Mouse (Mus musculus) midbrain, embryonic 15.5 days (tissue): Measurements from ENCODE around the gene Ppp5c. TPM values are rescaled to one million over a fixed set of nuclear protein-coding genes. Genes with fewer than 3 reads are reported as not detected.

Source experiments
- ATAC-seq: fragments of 200-750 bp; cut with Nextera tagmentation; replicated peaks from 2 replicates; pipeline ENCODE4 v1.8.0; 2017; ENCODE audit warnings: moderate TSS enrichment
- H3K27ac ChIP-seq: fragments of 300-500 bp; sonication (generic); 2 replicates; pipeline ENCODE4 v1.5.1; 2015; ENCODE audit warnings: mild to moderate bottlenecking, inconsistent platforms
- H3K27me3 ChIP-seq: fragments of 300-500 bp; sonication (generic); replicated peaks from 2 replicates; pipeline ENCODE4 v1.6.1; 2015; ENCODE audit warnings: inconsistent platforms
- H3K36me3 ChIP-seq: fragments of 300-500 bp; sonication (generic); replicated peaks from 2 replicates; pipeline ENCODE4 v1.6.1; 2015; ENCODE audit warnings: inconsistent platforms
- H3K4me1 ChIP-seq: fragments of 300-500 bp; sonication (generic); 2 replicates; pipeline ENCODE4 v1.6.1; 2015; ENCODE audit warnings: inconsistent platforms
- H3K4me2 ChIP-seq: fragments of 300-500 bp; sonication (generic); 2 replicates; pipeline ENCODE4 v1.6.1; 2015; ENCODE audit warnings: inconsistent platforms, mild to moderate bottlenecking, moderate library complexity
- H3K4me3 ChIP-seq: fragments of 300-500 bp; sonication (generic); 2 replicates; pipeline ENCODE4 v1.5.1; 2015; ENCODE audit warnings: mild to moderate bottlenecking, inconsistent platforms
- H3K9ac ChIP-seq: fragments of 300-500 bp; sonication (generic); 2 replicates; pipeline ENCODE4 v1.6.1; 2015; ENCODE audit warnings: mild to moderate bottlenecking, inconsistent platforms
- H3K9me3 ChIP-seq: fragments of 300-500 bp; sonication (generic); 2 replicates; pipeline ENCODE4 v1.6.1; 2016; ENCODE audit warnings: inconsistent platforms
- WGBS: fragments of 180-500 bp; shearing (Covaris S2); methylation state at CpG from one replicate; pipeline ENCODE4 v1.1.7; 2015; ENCODE audit warnings: mixed read lengths; 5-methylcytosine and 5-hydroxymethylcytosine counted together
- polyA plus RNA-seq: library from polyadenylated mRNA; unstranded; fragments of >200 nt; fragmentation: Nextera tagmentation; extraction: Ambion mirVana; gene quantifications from 2 replicates; pipeline ENCODE4 v1.2.1, GENCODE M21; 2015

Gene Ppp5c
- polyA plus RNA-seq, 1 experiment from 2014 or later, result 124 TPM

DNA sequence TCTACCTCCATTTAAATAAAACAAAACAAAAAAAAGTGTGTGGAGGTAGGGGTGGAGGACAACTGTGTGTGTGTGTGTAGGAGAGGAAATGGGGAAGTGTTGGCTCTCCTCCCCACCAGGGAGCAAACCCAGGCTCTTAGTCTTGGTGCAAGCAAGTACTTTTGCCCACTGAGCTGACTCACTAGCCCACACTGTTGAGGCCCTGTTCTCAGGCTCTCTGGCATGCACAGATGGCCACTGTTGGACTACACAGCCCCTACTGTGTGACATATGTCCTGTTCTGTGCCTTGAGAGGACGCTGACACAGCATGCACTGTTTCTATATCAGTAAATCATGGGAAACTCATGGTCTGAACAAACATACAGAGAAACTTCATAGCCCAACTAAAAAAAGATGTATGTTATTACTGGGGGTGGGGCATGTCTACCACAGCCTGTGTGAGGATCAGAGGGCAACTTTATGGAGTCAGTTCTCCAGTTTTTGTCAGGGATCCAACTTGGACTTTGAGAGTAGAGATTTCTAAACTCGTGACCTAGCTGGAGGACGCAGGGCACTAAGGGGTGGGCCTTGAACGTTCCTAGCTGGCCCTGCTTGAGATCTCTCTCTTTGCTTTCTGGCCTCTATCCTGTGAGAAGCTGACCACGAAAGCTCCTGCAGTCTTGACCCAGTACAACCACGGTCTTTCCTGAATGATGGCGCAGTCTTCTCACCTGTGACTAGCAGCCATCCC is 24.3 kb downstream of the Ppp5c start:
- Histone ChIP-seq H3K9ac (no peak overlapping the region), H3K27ac (no peak overlapping the region), H3K9me3 (no peaks in the 10 kb centered on the region), H3K4me2 (no peak overlapping the region), H3K27me3 (no peaks in the 10 kb centered on the region), H3K36me3 (peaks cover 32% of the 10 kb centered on the region), H3K4me3 (no peak overlapping the region), H3K4me1 (peaks cover 7% of the 10 kb centered on the region)
- ATAC-seq, result no peak
- WGBS, result 85% methylated on average over 7 of the region's 7 CpGs

DNA sequence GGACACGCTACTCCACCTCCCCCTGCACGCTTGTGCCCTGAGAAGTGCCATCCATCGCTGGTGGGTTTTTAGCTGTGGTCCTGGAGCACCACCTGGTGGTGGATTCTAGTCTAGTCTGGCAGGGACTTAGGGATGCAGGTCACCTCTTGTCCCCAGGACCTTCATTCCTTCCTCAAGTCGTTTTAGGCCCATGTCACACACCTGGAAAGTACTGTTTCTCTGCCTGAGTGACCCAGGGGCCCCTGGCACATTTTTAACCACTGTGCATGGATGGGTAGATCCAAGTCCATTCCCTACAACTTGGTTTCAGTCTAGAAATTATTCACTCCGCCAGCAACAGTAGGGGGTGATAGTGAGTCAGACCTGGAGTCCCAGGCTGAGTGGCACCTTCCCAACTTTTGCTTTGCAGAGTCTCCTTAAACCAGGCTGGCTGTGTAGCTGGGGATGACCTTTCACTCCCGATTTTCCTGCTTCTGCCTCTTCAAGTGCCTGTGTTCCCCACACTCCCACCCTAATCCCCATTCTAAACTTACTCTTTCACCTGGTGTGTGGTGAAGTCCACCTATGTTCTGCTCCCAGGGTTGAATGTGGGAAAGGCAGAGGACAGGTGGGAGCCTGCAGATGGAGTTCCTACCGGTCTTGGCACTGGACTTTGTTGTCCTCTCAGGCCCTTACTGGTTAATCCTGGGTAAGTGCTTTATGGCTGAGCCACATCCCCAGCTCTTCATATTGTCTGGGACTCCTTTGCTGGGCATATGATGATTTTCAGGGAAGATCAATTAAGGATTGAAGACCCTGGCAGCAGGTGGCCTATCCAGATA is 25.1 kb downstream of the Ppp5c start:
- peak; percentile 76 for ATAC-seq
- Histone ChIP-seq H3K4me1 (peaks cover 11% of the 10 kb centered on the region), H3K36me3 (peaks cover 23% of the 10 kb centered on the region), H3K27ac (no peak overlapping the region; the same call in 1 of the 2 replicates), H3K4me2 (no peak overlapping the region), H3K9ac (no peak overlapping the region), H3K4me3 (no peak overlapping the region), H3K27me3 (no peaks in the 10 kb centered on the region), H3K9me3 (no peaks in the 10 kb centered on the region)
- WGBS, result 10% methylated on average over 7 of the region's 7 CpGs

DNA sequence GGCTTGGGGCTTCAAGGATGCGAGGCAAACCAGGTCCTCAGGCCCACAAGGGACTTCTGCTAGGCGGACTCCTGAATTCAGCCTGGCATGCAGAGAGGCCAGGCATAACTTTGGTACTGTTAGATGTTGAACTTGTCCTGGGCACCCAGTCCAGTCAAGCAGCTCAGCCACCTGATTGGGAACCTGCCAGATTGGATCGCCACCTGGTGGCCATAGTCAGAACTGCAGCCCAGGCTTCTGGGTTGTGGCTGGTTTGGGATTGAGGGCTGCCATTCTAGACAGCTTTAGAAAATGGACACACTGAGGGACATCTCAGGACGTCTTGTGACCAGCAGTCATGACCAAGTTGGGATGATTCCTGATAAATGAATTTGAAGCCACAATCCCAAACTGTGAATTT is 28.1 kb downstream of the Ppp5c start:
- Histone ChIP-seq H3K36me3 (peaks cover 1% of the 10 kb centered on the region; the same call in 1 of the 2 replicates), H3K4me3 (no peak overlapping the region), H3K9me3 (no peaks in the 10 kb centered on the region), H3K27ac (no peak overlapping the region), H3K27me3 (no peaks in the 10 kb centered on the region), H3K4me2 (no peak overlapping the region), H3K4me1 (peaks cover 17% of the 10 kb centered on the region), H3K9ac (no peak overlapping the region)
- peak; percentile 10; the same call in 1 of the 2 replicates for ATAC-seq
- WGBS, result 19% methylated on average over 4 of the region's 4 CpGs

DNA sequence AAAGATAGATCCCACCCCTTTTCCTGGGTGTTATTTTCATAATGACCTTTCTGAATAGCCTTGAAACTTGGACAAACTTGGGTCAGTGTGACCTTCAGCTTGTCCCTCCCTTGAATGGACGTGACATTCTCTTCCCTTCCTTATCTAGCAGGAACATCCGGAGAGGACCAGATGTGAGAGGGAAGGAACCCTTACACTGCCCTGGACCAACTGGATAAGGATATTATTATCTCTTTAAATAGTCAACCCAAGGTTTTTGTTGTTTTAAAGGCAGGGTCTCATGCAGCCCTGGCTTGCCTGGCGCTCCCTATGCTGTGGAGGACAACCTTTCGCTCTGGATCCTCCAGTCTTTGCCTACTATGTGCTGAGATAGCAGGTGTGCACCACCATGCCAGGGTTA is 28.5 kb downstream of the Ppp5c start:
- no peak overlapping the region for H3K27ac ChIP-seq
- H3K9me3 ChIP-seq, result no peaks in the 10 kb centered on the region
- no peaks in the 10 kb centered on the region for H3K36me3 ChIP-seq
- peaks cover 21% of the 10 kb centered on the region for H3K4me1 ChIP-seq
- no peak overlapping the region for H3K4me2 ChIP-seq
- no peak for ATAC-seq
- no peaks in the 10 kb centered on the region for H3K27me3 ChIP-seq
- H3K4me3 ChIP-seq, result no peak overlapping the region
- 82% methylated on average over 4 of the region's 4 CpGs for WGBS
- H3K9ac ChIP-seq, result no peak overlapping the region

DNA sequence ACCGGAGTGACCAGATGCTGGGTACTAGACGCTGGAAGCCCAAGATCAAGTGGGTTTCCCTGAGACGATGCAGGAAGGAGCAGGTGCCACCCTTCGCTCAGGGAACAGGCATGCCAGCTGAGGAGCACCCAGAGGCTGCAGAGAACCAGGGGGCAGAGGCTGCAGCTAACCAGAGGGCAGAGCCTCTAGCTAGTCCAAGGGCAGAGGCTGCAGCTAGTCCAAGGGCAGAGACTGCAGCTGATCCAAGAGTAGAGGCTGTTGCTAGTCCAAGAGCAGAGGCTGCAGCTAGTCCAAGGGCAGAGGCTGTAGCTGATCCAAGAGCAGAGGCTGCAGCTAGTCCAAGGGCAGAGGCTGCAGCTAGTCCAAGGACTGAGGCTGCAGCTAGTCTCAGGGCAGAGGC is 32.4 kb downstream of the Ppp5c start:
- Histone ChIP-seq H3K4me3 (peak overlapping the region; percentile 29; the same call in 1 of the 2 replicates), H3K4me2 (peak overlapping the region; percentile 38), H3K9ac (no peak overlapping the region), H3K27me3 (no peaks in the 10 kb centered on the region), H3K4me1 (peaks cover 42% of the 10 kb centered on the region), H3K9me3 (no peaks in the 10 kb centered on the region), H3K27ac (no peak overlapping the region), H3K36me3 (no peaks in the 10 kb centered on the region)
- WGBS, result 88% methylated on average over 4 of the region's 4 CpGs
- no peak for ATAC-seq

DNA sequence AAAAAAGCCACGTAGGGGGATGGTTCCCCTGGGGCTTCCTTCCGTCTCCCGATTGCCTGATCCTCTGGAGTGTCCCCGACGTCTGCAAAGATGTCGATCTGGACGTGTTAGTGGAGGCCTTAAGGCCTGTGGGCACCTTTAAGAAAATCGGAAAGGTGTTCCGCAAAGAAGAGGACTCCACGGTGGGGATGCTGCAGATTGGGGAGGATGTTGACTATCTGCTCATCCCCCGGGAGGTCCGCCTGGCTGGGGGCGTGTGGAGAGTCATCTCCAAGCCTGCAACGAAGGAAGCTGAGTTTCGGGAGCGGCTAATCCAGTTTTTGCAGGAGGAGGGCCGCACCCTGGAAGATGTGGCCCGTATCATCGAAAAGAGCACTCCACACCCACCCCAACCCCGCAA is 33.3 kb downstream of the Ppp5c start:
- WGBS, result 11% methylated on average over 20 of the region's 20 CpGs
- H3K36me3 ChIP-seq, result no peaks in the 10 kb centered on the region
- H3K9me3 ChIP-seq, result no peaks in the 10 kb centered on the region
- H3K4me2 ChIP-seq, result peak overlapping the region; percentile 38
- peak overlapping the region; percentile 23; the same call in 1 of the 2 replicates for H3K27ac ChIP-seq
- peak overlapping the region; percentile 33; the same call in 1 of the 2 replicates for H3K9ac ChIP-seq
- H3K4me1 ChIP-seq, result peaks cover 47% of the 10 kb centered on the region
- ATAC-seq, result no peak
- H3K27me3 ChIP-seq, result no peaks in the 10 kb centered on the region
- H3K4me3 ChIP-seq, result peak overlapping the region; percentile 29

DNA sequence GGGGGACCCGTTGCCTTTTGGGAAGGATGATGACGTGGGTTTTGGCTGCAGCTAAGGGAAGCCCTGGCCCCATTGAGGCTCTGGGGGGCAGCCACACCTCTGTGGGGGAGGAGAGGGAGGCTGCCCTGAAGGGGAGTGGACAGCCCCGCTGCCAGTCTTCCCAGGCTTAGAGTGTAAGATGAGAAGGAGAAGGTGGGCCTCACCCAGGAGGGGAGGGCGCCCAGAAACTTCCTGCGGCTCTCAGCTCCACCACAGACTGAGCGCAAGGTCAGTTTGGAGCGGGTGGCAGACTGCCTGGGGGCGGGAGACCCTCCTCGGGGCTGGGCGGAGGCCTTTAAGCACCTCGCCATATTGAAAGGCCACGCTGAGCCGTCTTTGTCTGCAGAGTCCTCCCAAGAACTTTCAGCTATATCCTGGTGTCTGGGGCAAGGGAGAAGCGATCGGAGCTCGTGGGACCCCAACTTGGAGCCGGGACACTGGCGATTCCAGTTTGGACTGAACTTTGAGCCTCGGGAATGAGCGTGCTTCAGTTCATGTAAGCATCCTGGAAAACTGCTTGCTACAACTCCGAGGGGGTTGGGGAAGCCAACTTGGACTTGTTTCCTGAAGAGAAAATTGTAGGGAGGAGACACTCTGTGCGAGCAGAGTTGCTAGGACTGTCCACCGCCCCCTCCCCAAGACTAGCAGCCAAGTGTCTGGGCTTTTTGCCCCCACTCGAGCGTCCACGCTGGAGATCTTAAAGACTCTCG is 33.9 kb downstream of the Ppp5c start:
- peaks cover 46% of the 10 kb centered on the region for H3K4me1 ChIP-seq
- 7% methylated on average over 27 of the region's 27 CpGs for WGBS
- H3K27ac ChIP-seq, result peak overlapping the region; percentile 23; the same call in 1 of the 2 replicates
- peak overlapping the region; percentile 38 for H3K4me2 ChIP-seq
- H3K9me3 ChIP-seq, result no peaks in the 10 kb centered on the region
- H3K4me3 ChIP-seq, result peak overlapping the region; percentile 29
- peak overlapping the region; percentile 33; the same call in 1 of the 2 replicates for H3K9ac ChIP-seq
- peak; percentile 60 for ATAC-seq
- H3K27me3 ChIP-seq, result no peaks in the 10 kb centered on the region
- H3K36me3 ChIP-seq, result no peaks in the 10 kb centered on the region

DNA sequence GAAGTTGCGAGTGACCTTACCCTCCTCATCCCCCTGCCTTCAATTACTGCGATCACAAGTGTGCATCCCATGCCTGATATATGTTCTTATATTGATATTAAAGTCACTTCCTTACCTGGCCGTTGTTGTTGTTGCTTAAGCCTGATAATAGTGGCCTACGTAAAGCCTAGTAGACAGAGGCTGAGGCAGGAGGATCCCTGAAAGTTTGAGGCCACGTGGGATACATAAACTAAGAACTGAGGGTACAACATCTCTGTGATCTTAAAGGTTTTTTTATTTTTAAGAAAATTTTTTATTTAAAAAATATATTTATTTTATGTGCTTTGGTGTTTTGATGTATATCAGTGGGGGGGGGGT is 35.3 kb downstream of the Ppp5c start, which contains the start of gene Ccdc8:
TSS of gene Ccdc8 (plus strand) at position 258 of the 357 bp plus-strand sequence.
- Histone ChIP-seq H3K4me3 (peak within 1 kb of the TSS; percentile 29; the same call in 1 of the 2 replicates), H3K9me3 (no peaks in the 10 kb centered on the region), H3K9ac (no peak within 1 kb of the TSS), H3K36me3 (no peaks in the 10 kb centered on the region), H3K27ac (peak within 1 kb of the TSS; percentile 67), H3K4me2 (peak within 1 kb of the TSS; percentile 38), H3K27me3 (no peaks in the 10 kb centered on the region), H3K4me1 (peaks cover 54% of the 10 kb centered on the region)
- 94% methylated on average over 5 of the region's 5 CpGs for WGBS
- no peak for ATAC-seq

DNA sequence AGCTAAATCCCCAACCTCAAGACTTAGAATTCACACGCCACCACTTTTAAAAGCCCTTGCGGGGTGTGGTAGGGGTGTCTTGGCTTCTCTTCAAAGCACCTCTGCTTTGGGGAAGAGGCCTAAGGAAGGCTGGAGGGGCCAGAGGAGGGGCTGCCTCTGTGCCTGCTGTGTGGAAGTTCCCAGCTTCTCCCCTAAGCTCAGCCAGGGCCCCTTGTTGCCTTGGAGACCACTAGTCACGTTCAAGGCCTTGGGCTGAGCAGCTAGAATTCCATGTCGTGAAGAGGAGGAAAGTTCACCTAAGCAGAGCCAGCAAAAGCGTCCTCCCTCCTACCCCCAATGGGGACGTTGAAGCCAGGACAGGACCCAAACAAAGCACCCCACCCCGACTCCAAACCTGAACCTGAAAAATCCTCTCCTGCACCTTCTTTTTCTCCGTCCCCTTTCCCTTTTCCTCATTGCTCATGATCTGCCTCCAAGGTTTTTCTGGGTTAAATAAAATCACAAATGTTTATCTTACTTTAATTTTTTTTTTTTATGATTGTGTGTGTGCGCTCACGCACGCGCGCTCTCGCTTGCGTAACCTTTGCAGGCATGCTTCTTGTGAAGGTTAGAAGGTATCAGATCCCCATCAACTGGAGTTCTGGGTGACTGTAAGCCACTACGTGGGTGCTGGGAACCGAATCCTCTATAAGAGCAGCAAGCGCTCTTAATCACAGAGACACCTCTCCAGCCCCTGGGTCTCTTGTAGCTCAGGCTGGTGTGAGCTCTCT is 35.9 kb downstream of the Ppp5c start:
- ATAC-seq, result peak; percentile 57
- WGBS, result 50% methylated on average over 18 of the region's 18 CpGs
- Histone ChIP-seq H3K36me3 (no peaks in the 10 kb centered on the region), H3K27me3 (no peaks in the 10 kb centered on the region), H3K4me3 (no peak overlapping the region), H3K9me3 (no peaks in the 10 kb centered on the region), H3K4me2 (0 out of 2 replicates have a peak overlapping the region, but pooled peaks have one; percentile 6), H3K27ac (peak overlapping the region; percentile 67), H3K9ac (no peak overlapping the region), H3K4me1 (peaks cover 56% of the 10 kb centered on the region)

DNA sequence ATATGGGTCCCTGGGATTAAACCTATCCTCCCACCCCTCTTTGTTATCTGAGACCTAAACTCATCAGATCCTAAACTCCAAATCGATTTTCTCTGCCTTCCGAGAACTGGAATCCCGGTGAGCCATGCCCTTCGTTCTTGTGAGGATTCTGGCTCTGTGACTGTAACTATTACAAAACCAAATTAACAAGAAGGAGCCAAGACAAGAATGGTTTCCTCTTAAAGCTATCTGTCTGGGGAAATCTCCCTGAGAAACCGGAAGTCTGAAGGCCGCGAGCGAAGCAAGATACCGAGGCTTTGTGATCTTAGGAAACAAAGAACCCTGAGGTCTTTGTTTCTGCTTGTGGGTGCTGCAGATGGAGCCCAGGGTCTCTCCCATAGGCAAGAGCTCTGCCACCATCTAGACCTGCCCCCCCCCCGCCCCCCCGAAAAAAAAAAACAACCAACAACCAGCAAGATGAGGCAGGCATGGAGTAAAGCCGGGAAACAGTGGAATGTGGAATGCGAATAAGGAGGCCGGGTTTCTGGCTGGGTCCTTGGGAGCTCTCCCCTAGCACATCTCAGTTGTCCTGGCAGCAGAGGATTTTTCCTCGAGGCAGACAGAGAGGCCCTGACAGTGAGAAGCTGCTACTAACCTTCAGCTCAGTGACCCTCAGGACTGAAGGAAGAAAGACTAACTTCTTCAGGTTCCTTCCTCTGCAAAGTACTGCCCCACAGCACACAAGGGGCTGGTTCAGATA is 37.5 kb downstream of the Ppp5c start:
- H3K9ac ChIP-seq, result no peak overlapping the region
- H3K4me1 ChIP-seq, result peaks cover 67% of the 10 kb centered on the region

DNA sequence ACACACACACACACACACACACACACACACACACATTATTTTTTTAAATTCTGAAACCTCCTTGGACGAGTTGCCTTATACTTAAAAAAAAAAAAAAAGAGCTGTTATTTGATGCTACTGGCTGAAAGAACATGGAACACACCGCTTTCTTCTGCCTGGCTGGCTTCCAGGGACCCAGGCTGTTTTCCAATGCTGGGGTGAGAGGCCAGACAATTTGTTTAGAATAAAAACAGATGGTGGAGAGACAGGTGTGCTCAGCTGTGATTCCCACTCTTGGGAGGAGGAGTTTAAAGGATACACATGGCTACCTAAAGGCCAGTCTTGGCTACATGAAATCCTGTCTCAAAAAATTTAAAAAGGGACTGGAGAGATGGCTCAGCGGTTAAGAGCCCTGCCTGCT is 39.3 kb downstream of the Ppp5c start:
- H3K36me3 ChIP-seq, result no peaks in the 10 kb centered on the region
- no peaks in the 10 kb centered on the region for H3K9me3 ChIP-seq
- H3K4me2 ChIP-seq, result no peak overlapping the region
- peaks cover 66% of the 10 kb centered on the region for H3K4me1 ChIP-seq
- H3K4me3 ChIP-seq, result no peak overlapping the region
- ATAC-seq, result no peak
- no peak overlapping the region for H3K9ac ChIP-seq
- no peaks in the 10 kb centered on the region for H3K27me3 ChIP-seq
- WGBS, result 30% methylated on average over 3 of the region's 3 CpGs
- peak overlapping the region; percentile 83 for H3K27ac ChIP-seq

More for the DNA sequence above, 37.5 kb downstream of the Ppp5c start:
- H3K9me3 ChIP-seq, result no peaks in the 10 kb centered on the region
- H3K36me3 ChIP-seq, result no peaks in the 10 kb centered on the region
- no peak overlapping the region for H3K4me3 ChIP-seq
- H3K27ac ChIP-seq, result peak overlapping the region; percentile 75
- ATAC-seq, result no peak
- no peak overlapping the region for H3K4me2 ChIP-seq
- no peaks in the 10 kb centered on the region for H3K27me3 ChIP-seq
- WGBS, result 19% methylated on average over 15 of the region's 15 CpGs
